Mouse (Mus musculus) MEL (cell line): ENCODE data around the gene Ankar. TPM values are rescaled to one million over a fixed set of nuclear protein-coding genes. Genes with fewer than 3 reads are reported as not detected.

ENCODE experiments used
- DNase-seq: peaks from one replicate; pipeline ENCODE4 v3.0.0; 2011; ENCODE audit warnings: low read depth, low spot score
- H3K27ac ChIP-seq: 2 replicates; pipeline ENCODE4 v1.5.1; 2012; ENCODE audit warnings: low read depth, mild to moderate bottlenecking, control low read depth, low read length, moderate library complexity; ENCODE audit not compliant: control insufficient read depth
- H3K27me3 ChIP-seq, 2 experiments: fragments of 150-350 bp in 1 of 2; sonication (generic) in 1 of 2; 2 replicates each; pipeline ENCODE4 v1.6.1; 2012; ENCODE audit warnings: low read length in 2 of 2, mild to moderate bottlenecking in 2 of 2, improper control_type of control experiment in 1 of 2, moderate library complexity in 1 of 2; ENCODE audit not compliant: insufficient read depth in 2 of 2, control insufficient read depth in 1 of 2
- H3K36me3 ChIP-seq, 2 experiments: 2 replicates each; pipeline ENCODE4 v1.6.1; 2012 to 2014; ENCODE audit warnings: low read length in 2 of 2, improper control_type of control experiment in 1 of 2, inconsistent platforms in 1 of 2, mild to moderate bottlenecking in 1 of 2; ENCODE audit not compliant: insufficient read depth in 2 of 2, control insufficient read depth in 1 of 2
- H3K4me1 ChIP-seq, 2 experiments: fragments of 150-350 bp in 1 of 2; sonication (generic) in 1 of 2; 2 replicates each; pipeline ENCODE4 v1.6.1; 2012; ENCODE audit warnings: low read length in 2 of 2, improper control_type of control experiment in 1 of 2, mild to moderate bottlenecking in 1 of 2; ENCODE audit not compliant: insufficient read depth in 2 of 2, control insufficient read depth in 1 of 2
- H3K4me3 ChIP-seq, 2 experiments: fragments of 150-350 bp in 1 of 2; sonication (generic) in 1 of 2; 2 replicates each; pipeline ENCODE4 v1.5.1; 2012; ENCODE audit warnings: low read depth in 2 of 2, low read length in 2 of 2, mild to moderate bottlenecking in 2 of 2, moderate library complexity in 2 of 2, control low read depth in 1 of 2, improper control_type of control experiment in 1 of 2; ENCODE audit not compliant: control insufficient read depth in 1 of 2, insufficient read depth in 1 of 2
- H3K79me2 ChIP-seq: 2 replicates; pipeline ENCODE4 v1.6.1; 2012; ENCODE audit warnings: mild to moderate bottlenecking, low read length, moderate library complexity; ENCODE audit not compliant: control insufficient read depth, poor library complexity, insufficient read depth
- H3K9ac ChIP-seq: 2 replicates; pipeline ENCODE4 v1.6.1; 2012; ENCODE audit warnings: low read depth, mild to moderate bottlenecking, control low read depth, low read length, moderate library complexity; ENCODE audit not compliant: control insufficient read depth, poor library complexity, severe bottlenecking
- H3K9me3 ChIP-seq: fragments of 150-350 bp; sonication (generic); replicated peaks from 2 replicates; pipeline ENCODE4 v1.6.1; 2012; ENCODE audit warnings: mild to moderate bottlenecking, low read length, improper control_type of control experiment, moderate library complexity; ENCODE audit not compliant: insufficient read depth
- CTCF ChIP-seq, 3 experiments: IDR thresholded peaks in 2 of 3; conservative IDR thresholded peaks in 1 of 3; 2 replicates each; pipeline ENCODE4 v1.5.1; 2011 to 2012; ENCODE audit warnings: low read length in 3 of 3, low read depth in 2 of 3, mild to moderate bottlenecking in 2 of 3, improper control_type of control experiment in 1 of 3, inconsistent platforms in 1 of 3, mixed read lengths in 1 of 3, moderate library complexity in 1 of 3; ENCODE audit not compliant: control insufficient read depth in 1 of 3, insufficient read depth in 1 of 3, poor library complexity in 1 of 3, severe bottlenecking in 1 of 3
- ETS1 ChIP-seq: IDR thresholded peaks from 2 replicates; pipeline ENCODE4 v1.6.1; 2012; ENCODE audit warnings: low read depth, mild to moderate bottlenecking, inconsistent platforms, low read length, improper control_type of control experiment, moderate library complexity
- MAZ ChIP-seq: IDR thresholded peaks from 2 replicates; pipeline ENCODE4 v1.6.1; 2012; ENCODE audit warnings: low read depth, mild to moderate bottlenecking, inconsistent platforms, low read length, improper control_type of control experiment
- MEF2A ChIP-seq: IDR thresholded peaks from 2 replicates; pipeline ENCODE4 v1.6.1; 2014; ENCODE audit warnings: low read depth, mild to moderate bottlenecking, inconsistent platforms, low read length, improper control_type of control experiment; ENCODE audit not compliant: poor library complexity, insufficient replicate concordance, severe bottlenecking; ENCODE audit errors: extremely low read depth
- MXI1 ChIP-seq: IDR thresholded peaks from 2 replicates; pipeline ENCODE4 v1.6.1; 2011; ENCODE audit warnings: mild to moderate bottlenecking, low read depth, low read length, improper control_type of control experiment
- NRF1 ChIP-seq: IDR thresholded peaks from 2 replicates; pipeline ENCODE4 v1.6.1; 2014; ENCODE audit warnings: low read depth, mild to moderate bottlenecking, inconsistent platforms, low read length, improper control_type of control experiment, moderate library complexity; ENCODE audit not compliant: poor library complexity, insufficient read depth, severe bottlenecking
- POLR2A ChIP-seq, 2 experiments: IDR thresholded peaks; 2 replicates each; pipeline ENCODE4 v1.6.1; 2011 to 2012; ENCODE audit warnings: low read length in 2 of 2, mild to moderate bottlenecking in 2 of 2, control low read depth in 1 of 2, improper control_type of control experiment in 1 of 2, low read depth in 1 of 2, moderate library complexity in 1 of 2; ENCODE audit not compliant: control insufficient read depth in 1 of 2, insufficient read depth in 1 of 2, poor library complexity in 1 of 2
- SMC3 ChIP-seq: IDR thresholded peaks from 2 replicates; pipeline ENCODE4 v1.6.1; 2011; ENCODE audit warnings: low read depth, low read length, improper control_type of control experiment
- ZKSCAN1 ChIP-seq: IDR thresholded peaks from 2 replicates; pipeline ENCODE4 v1.6.1; 2012; ENCODE audit warnings: low read depth, mild to moderate bottlenecking, inconsistent platforms, low read length, improper control_type of control experiment, moderate library complexity
- ZMIZ1 ChIP-seq: IDR thresholded peaks from 2 replicates; pipeline ENCODE4 v1.6.1; 2012; ENCODE audit warnings: low read depth, mild to moderate bottlenecking, inconsistent platforms, low read length, improper control_type of control experiment, moderate library complexity
- polyA plus RNA-seq, 2 experiments: library from polyadenylated mRNA; stranded (reverse) in 1 of 2; unstranded in 1 of 2; fragments of >175 nt in 1 of 2; fragments of >200 nt in 1 of 2; gene quantifications; 2 replicates each; pipeline versions ENCODE4 v1.2.1 to v1.2.4; 2012; ENCODE audit warnings: low replicate concordance in 2 of 2, low read depth in 1 of 2; ENCODE audit not compliant: insufficient read length in 2 of 2, insufficient read depth in 1 of 2, missing spikeins in 1 of 2
- total RNA-seq: library from RNA; depleted of rRNA; stranded (reverse); fragments of 300-350 nt; gene quantifications from 2 replicates; pipeline ENCODE4 v1.2.3, GENCODE M21; 2012; rRNA removed

Ankar gene
- total and polyA plus RNA-seq, 3 experiments = not detected

DNA sequence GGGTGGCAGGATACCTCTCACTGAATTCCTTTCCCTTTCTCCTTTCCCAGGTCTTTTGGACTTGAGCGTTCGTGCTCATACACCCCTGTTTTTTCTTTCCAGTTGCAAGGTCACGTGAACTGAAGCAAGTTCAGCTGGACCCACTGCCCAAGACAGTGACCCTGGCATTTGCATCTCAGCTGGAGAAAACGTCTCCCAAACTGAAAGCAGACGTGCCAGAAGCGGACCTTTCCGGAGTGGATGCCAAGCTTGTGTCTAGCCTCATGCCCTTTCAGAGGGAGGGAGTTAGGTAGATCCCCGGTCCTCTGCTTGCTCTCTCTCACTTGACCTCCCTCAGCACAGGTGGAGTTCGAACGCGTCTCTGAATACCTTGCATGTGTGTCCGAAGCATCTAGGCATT, 104.7 kb downstream of the Ankar start:
- H3K79me2 ChIP-seq = no peaks in the 10 kb centered on the region
- TF ChIP-seq POLR2A (IDR thresholded peaks at IDR 0.05; ENCODE audit: control insufficient read depth in 1 of 2, insufficient read depth in 1 of 2, low read depth in 1 of 2, low read length in 2 of 2, poor library complexity in 1 of 2) (no peak), MEF2A (no peak), ZKSCAN1 (no peak), ZMIZ1 (no peak), MXI1 (no peak), CTCF (IDR thresholded peaks at IDR 0.05 in 2 of 3, conservative IDR thresholded peaks at IDR 0.05 in 1 of 3; ENCODE audit: control insufficient read depth in 1 of 3, insufficient read depth in 1 of 3, low read depth in 2 of 3, low read length in 3 of 3, poor library complexity in 1 of 3, severe bottlenecking in 1 of 3) (no peak), SMC3 (no peak)
- TF ChIP-seq, all 39 proteins: peak for 0
- no peaks in the 10 kb centered on the region for H3K9me3 ChIP-seq
- no peaks in the 10 kb centered on the region; a peak in 1 of 4 replicates for H3K36me3 ChIP-seq
- no peak for DNase-seq
- H3K27me3 ChIP-seq = no peaks in the 10 kb centered on the region
- no peak overlapping the region for H3K4me3 ChIP-seq
- no peaks in the 10 kb centered on the region for H3K4me1 ChIP-seq
- no peak overlapping the region for H3K9ac ChIP-seq
- H3K27ac ChIP-seq = no peak overlapping the region

- no peak overlapping the region for H3K27ac ChIP-seq
- H3K4me3 ChIP-seq = no peak overlapping the region
- H3K9me3 ChIP-seq = no peaks in the 10 kb centered on the region
- H3K79me2 ChIP-seq = no peaks in the 10 kb centered on the region
- DNase-seq = no peak
- no peaks in the 10 kb centered on the region; a peak in 1 of 4 replicates for H3K36me3 ChIP-seq
- H3K9ac ChIP-seq = no peak overlapping the region
- H3K27me3 ChIP-seq = no peaks in the 10 kb centered on the region
- no peaks in the 10 kb centered on the region for H3K4me1 ChIP-seq
- TF ChIP-seq NRF1 (no peak), MAZ (no peak), ZMIZ1 (no peak), ETS1 (no peak)
Observed at GRCm38 (mm10) chr1:72593340-72593951, 106.9 kb downstream of the Ankar start.

Other genes starting within 250 kb of the Ankar start
- not detected in 2 replicates for gene March4, start 163.6 kb downstream of the Ankar start, total RNA-seq
- gene March4, start 163.6 kb downstream of the Ankar start, polyA plus RNA-seq = not detected
- gene Smarcal1, start 117.3 kb downstream of the Ankar start, total RNA-seq = 23.6 and 24.4 TPM in 2 replicates
- 10 to 100 TPM in 1 of 2 experiments, not detected in 1; 27.7 TPM for gene Smarcal1, start 117.3 kb downstream of the Ankar start, polyA plus RNA-seq
- 2,301 and 2,623 TPM in 2 replicates for gene Rpl37a, start 10.7 kb upstream of the Ankar start, total RNA-seq
- gene Rpl37a, start 10.7 kb upstream of the Ankar start, polyA plus RNA-seq = 1,000 to 10,000 TPM; 1,104 to 4,601 TPM
- gene Igfbp2, start 123.9 kb upstream of the Ankar start, total RNA-seq = not detected in 2 replicates
- not detected for gene Igfbp2, start 123.9 kb upstream of the Ankar start, polyA plus RNA-seq
- gene Igfbp5, start 174.3 kb upstream of the Ankar start, total RNA-seq = 0.03 TPM in 1 of 2 replicates, not detected in the other
- gene Igfbp5, start 174.3 kb upstream of the Ankar start, polyA plus RNA-seq = under 1 TPM in 1 of 2 experiments, not detected in 1; 0.03 TPM